Mouse (Mus musculus): ENCODE measurements around the gene Igf2r.

- TF ChIP-seq POLR2A (IDR thresholded peaks at IDR 0.05; ENCODE audit: control insufficient read depth, extremely low read depth, insufficient read depth, low read length, poor library complexity) (no peak), CTCF (IDR thresholded peaks at IDR 0.05; ENCODE audit: borderline replicate concordance, control insufficient read depth, extremely low read depth, insufficient read depth, low read length, poor library complexity) (no peak)
Measured at GRCm38 (mm10) chr17:12773956-12774355, 4.5 kb upstream of the Igf2r start.
